Mouse (Mus musculus): ENCODE results near the gene Abi3.

DNA sequence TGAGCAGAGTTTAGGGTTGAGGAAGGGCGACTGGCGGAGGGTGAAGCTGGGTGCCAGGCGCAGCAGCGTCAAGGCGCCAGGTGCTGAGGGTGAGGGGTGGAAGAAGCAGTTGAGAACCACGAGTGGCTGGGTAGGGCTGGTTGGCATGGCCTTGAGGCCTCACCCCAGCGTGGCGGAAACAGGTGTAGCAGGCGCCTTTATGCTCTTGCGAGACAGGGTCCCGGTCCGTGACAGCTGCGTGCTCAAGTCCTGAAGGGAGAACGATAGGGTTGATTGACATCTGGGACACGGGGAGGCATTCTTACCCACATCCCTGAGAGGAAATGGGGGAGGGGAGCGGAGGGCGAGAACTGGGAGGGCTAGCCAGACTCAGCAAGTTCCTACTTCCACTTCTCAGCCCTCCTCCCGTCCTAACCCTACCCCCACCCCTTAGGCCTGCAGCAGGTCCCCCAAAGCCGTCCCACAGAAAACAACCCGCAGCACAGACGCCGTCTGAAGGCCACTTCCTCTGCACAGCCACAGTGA is 8.1 kb downstream of the Abi3 start:
- no peak for TF ChIP-seq POLR2A (IDR thresholded peaks at IDR 0.05; ENCODE audit: borderline replicate concordance, low read depth, low read length)
- TF ChIP-seq CTCF (IDR thresholded peaks at IDR 0.05; ENCODE audit: low read depth, low read length), result no peak
